Mouse (Mus musculus): ENCODE data around the gene Rnf123. TPM values are rescaled to one million over a fixed set of nuclear protein-coding genes. Genes with fewer than 3 reads are reported as not detected.

The Rnf123 gene
- polyA plus RNA-seq, 1 experiment, result 26.4 TPM

DNA sequence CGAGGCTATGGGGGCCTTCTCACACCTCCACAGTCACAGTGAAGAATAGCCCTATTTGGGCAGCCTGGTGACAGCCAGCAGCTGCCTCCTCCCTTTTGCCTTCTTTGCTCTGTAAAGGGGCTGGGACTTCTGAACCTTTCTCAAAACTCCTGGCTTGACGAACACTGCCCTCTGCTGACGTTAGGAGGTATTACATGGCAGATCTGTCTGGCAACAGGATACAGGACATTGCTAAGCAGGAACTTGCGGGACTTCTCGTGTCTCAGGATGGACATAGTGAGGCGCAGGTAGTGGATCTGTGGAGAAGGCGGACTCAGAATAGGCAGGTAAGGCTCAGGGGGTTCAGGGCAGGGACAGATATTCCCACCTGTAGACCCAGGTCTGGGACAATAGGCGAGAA, 15.2 kb downstream of the Rnf123 start:
- Histone ChIP-seq H3K4me3 (ENCODE audit: insufficient read depth, low read length) (no peak overlapping the region), H3K27ac (ENCODE audit: insufficient read depth, low read length) (no peak overlapping the region), H3K4me1 (ENCODE audit: control insufficient read depth, insufficient read depth, low read length) (no peaks in the 10 kb centered on the region)
- TF ChIP-seq CTCF (IDR thresholded peaks at IDR 0.05; ENCODE audit: borderline replicate concordance, insufficient read depth, low read length) (peak; percentile 44; the same call in 1 of the 2 replicates), POLR2A (IDR thresholded peaks at IDR 0.05; ENCODE audit: low read depth, low read length) (no peak)

DNA sequence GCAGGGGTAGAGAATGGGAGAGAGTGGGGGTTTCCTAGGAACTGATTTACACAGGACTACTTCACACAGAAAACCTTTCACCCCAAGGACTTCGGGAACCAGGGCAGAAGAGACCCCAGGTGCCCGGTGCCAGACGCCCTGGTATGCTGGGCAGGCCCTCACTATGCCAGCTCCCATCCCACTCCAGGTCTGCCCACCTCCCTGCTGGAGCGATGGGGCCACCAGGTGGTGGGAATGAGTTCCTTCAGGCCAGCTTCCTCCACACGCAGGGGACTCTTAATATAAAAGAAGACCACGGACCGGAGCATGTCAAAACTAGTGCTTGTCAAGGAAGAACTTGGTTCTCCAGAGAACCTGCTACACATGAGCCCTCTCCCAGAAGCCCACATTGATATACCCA, 15.9 kb downstream of the Rnf123 start:
- TF ChIP-seq CTCF (IDR thresholded peaks at IDR 0.05; ENCODE audit: borderline replicate concordance, insufficient read depth, low read length) (no peak), POLR2A (IDR thresholded peaks at IDR 0.05; ENCODE audit: low read depth, low read length) (no peak)
- Histone ChIP-seq H3K4me1 (ENCODE audit: control insufficient read depth, insufficient read depth, low read length) (no peaks in the 10 kb centered on the region), H3K4me3 (ENCODE audit: insufficient read depth, low read length) (no peak overlapping the region), H3K27ac (ENCODE audit: insufficient read depth, low read length) (no peak overlapping the region)

DNA sequence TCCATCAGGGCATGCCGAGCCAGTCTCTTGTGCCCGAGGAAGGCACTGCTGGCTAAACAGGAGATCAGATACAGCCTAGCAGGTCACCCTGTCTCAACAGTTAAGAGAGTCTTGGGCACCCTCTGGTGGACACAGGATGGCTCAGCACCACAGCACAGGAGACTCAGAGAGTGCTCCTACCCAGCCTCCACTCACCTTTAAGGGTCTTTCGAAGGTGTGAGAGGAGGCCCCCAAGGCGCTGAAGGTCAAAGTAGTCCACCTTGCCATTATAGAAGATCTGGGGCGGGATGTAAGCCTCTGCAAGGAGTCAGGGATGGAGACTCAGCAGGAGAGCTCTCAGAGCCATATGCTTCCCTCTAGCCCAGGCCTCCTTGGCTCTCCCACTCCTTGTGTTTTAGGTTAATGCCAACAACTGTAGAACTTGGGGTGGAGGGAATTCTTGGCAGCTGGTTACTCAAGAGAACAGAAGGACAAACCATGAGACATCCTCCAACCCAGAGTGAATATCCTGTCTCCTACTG, 17.6 kb downstream of the Rnf123 start:
- Histone ChIP-seq H3K4me1 (ENCODE audit: control insufficient read depth, insufficient read depth, low read length) (no peaks in the 10 kb centered on the region), H3K4me3 (ENCODE audit: insufficient read depth, low read length) (no peak overlapping the region), H3K27ac (ENCODE audit: insufficient read depth, low read length) (no peak overlapping the region)
- TF ChIP-seq POLR2A (IDR thresholded peaks at IDR 0.05; ENCODE audit: low read depth, low read length), result no peak
- peak; percentile 75; the same call in 1 of the 2 replicates for TF ChIP-seq CTCF (IDR thresholded peaks at IDR 0.05; ENCODE audit: borderline replicate concordance, insufficient read depth, low read length)

DNA sequence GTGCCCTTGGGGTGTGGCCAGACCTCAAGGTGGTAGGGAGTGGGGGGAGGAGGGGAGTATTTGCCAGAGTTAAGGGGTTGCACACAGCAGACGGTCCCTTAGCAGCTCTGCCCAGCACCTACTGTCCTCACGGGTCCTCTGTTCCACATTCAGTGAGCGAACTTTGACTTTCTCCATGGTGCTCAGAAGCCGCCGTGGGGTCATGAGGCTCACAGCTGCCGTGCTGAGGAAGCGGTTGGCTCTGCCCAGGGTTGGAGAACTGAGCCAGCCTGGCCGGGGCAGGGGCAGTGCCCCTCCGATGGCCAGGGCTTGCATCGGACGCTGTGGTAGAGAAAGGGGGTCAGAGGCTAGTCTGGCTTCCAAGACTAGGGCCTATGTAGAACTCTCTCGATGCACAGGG, 19.8 kb downstream of the Rnf123 start:
- H3K4me3 ChIP-seq (ENCODE audit: insufficient read depth, low read length), result no peak overlapping the region
- TF ChIP-seq CTCF (IDR thresholded peaks at IDR 0.05; ENCODE audit: borderline replicate concordance, insufficient read depth, low read length) (no peak), POLR2A (IDR thresholded peaks at IDR 0.05; ENCODE audit: low read depth, low read length) (no peak)
- H3K4me1 ChIP-seq (ENCODE audit: control insufficient read depth, insufficient read depth, low read length), result no peaks in the 10 kb centered on the region
- H3K27ac ChIP-seq (ENCODE audit: insufficient read depth, low read length), result no peak overlapping the region

DNA sequence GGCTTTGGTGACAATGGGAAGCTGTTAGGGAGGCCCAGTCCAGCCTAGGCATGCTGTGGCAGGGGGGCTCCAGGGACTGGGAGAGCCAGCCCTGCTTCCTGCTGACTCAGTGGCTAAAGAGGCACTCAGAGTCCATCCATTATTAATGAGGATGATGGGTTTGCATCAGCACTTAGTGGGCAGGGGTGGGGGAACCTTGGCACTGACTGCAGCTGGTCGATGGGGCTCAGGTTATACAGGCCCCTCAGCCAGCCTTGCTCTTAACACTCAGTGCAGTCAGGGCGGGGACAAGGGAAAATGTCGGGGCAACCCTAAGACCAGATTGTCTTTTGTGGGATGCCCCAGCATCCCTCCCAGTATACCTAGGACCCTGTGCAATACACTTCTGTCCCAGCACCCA, 21.0 kb downstream of the Rnf123 start:
- Histone ChIP-seq H3K4me3 (ENCODE audit: insufficient read depth, low read length) (no peak overlapping the region), H3K27ac (ENCODE audit: insufficient read depth, low read length) (no peak overlapping the region), H3K4me1 (ENCODE audit: control insufficient read depth, insufficient read depth, low read length) (no peaks in the 10 kb centered on the region)
- TF ChIP-seq POLR2A (IDR thresholded peaks at IDR 0.05; ENCODE audit: low read depth, low read length), result no peak
- no peak for TF ChIP-seq CTCF (IDR thresholded peaks at IDR 0.05; ENCODE audit: borderline replicate concordance, insufficient read depth, low read length)

DNA sequence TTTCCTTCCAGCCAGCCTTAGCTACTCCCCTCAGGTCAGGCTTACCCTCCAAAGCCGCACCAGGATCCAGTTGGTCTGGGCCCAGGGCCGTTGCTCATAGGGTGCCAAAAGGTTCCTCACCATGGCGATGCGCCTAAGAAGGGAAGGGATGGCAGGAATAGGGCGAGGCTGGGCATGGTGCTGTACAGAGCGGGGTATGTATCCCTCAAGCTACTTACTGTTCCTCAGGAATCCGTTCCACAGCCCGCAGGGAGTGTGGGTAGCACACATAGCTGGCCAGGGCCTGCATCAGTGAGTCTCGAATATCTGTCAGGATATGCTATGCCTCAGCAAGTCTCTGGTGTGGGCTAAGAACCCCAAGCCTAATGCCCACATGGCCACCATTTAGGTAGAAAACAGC, 24.9 kb downstream of the Rnf123 start:
- no peak overlapping the region for H3K27ac ChIP-seq (ENCODE audit: insufficient read depth, low read length)
- TF ChIP-seq CTCF (IDR thresholded peaks at IDR 0.05; ENCODE audit: borderline replicate concordance, insufficient read depth, low read length) (no peak), POLR2A (IDR thresholded peaks at IDR 0.05; ENCODE audit: low read depth, low read length) (no peak)
- no peaks in the 10 kb centered on the region for H3K4me1 ChIP-seq (ENCODE audit: control insufficient read depth, insufficient read depth, low read length)
- H3K4me3 ChIP-seq (ENCODE audit: insufficient read depth, low read length), result no peak overlapping the region

DNA sequence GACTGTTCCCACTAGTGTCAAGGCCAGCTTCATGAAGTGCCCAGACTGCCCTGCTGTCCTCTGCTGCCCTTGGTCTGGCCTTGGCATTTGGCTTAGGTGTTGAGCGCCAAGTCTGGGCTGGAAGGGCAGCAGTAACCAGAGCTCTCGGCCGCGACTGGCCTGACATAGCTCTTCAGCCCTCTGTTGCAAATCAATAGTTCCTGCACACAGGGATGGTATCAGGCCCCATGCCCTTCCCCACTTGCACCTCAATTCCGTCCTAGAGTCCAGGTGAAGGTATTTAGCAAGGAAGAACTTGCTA, 25.9 kb downstream of the Rnf123 start:
- TF ChIP-seq CTCF (IDR thresholded peaks at IDR 0.05; ENCODE audit: borderline replicate concordance, insufficient read depth, low read length), result no peak
- no peak for TF ChIP-seq POLR2A (IDR thresholded peaks at IDR 0.05; ENCODE audit: low read depth, low read length)
- Histone ChIP-seq H3K27ac (ENCODE audit: insufficient read depth, low read length) (no peak overlapping the region), H3K4me3 (ENCODE audit: insufficient read depth, low read length) (no peak overlapping the region), H3K4me1 (ENCODE audit: control insufficient read depth, insufficient read depth, low read length) (no peaks in the 10 kb centered on the region)

DNA sequence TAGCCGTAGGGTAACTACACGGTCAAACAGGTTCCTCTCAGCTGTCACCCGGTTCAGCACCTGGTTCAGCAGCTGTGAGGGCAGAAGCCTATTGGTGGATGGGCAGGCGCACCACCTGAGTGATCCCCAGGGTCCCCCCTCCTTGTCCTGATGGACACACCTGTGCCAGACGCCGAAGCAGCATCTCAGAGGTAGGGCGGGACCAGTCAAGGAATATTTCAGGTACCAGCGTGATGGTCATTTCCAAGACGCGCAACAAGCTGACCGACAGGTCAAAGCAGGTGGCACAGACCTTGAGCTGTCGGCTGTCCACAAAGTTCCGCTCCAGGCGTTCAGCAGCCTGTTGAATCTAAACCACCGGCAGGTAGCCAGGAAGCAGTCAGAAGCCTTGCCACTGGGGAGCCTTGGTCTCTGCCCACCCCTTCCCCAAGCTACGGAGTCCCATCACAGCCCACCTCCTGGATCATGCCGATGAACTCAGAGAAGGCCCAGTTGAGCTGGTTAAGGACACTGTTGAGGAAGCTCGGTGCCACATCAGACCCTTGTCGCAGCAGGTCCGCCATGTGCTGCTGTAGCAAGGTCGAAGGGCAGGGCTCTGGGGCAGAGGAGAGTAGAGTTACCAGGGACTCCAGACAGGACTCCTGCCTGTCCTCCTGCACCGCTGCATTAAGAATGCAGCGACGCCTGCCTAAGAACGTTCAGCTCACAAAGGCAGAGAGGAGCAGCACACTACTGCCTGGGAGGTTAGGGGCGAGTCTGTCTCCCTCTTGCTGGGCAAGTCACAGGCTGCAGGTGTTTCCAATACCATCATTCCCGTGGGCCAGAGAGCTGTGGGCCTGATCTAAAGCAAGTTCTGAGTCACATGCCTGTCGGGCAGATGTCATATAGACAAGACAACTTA, 26.5 kb downstream of the Rnf123 start:
- Histone ChIP-seq H3K4me3 (ENCODE audit: insufficient read depth, low read length) (no peak overlapping the region), H3K27ac (ENCODE audit: insufficient read depth, low read length) (no peak overlapping the region), H3K4me1 (ENCODE audit: control insufficient read depth, insufficient read depth, low read length) (no peaks in the 10 kb centered on the region)
- TF ChIP-seq CTCF (IDR thresholded peaks at IDR 0.05; ENCODE audit: borderline replicate concordance, insufficient read depth, low read length) (no peak), POLR2A (IDR thresholded peaks at IDR 0.05; ENCODE audit: low read depth, low read length) (no peak)

DNA sequence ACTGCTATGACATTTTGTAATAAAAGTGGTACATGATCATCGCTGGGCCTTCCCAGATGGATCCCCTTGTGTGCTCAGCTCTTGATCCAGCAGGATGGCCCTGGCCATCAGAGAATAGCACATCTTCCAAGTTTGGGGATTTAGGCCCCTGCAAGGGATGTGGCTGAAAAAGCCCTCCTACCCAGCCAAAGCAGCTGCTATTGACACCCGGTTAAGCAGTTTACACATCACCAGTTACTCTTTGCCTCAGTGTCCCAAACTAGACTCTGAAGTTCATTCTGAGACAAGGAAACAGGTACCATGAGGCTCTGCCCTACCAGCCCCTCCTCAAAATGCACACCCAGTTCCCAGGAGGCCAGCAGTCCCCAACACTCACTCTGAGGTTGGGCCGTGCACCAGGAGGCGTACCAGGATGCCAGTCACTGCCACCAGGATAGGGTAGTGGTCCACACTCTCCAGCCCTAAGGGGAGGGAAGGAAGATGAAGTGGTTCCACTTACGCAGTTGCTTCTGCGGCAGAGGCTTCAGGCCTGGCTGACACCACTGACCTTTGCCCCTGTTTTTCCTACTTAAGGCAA, 27.4 kb downstream of the Rnf123 start:
- Histone ChIP-seq H3K4me3 (ENCODE audit: insufficient read depth, low read length) (no peak overlapping the region), H3K27ac (ENCODE audit: insufficient read depth, low read length) (no peak overlapping the region), H3K4me1 (ENCODE audit: control insufficient read depth, insufficient read depth, low read length) (no peaks in the 10 kb centered on the region)
- TF ChIP-seq CTCF (IDR thresholded peaks at IDR 0.05; ENCODE audit: borderline replicate concordance, insufficient read depth, low read length) (no peak), POLR2A (IDR thresholded peaks at IDR 0.05; ENCODE audit: low read depth, low read length) (0 out of 2 replicates have a peak, but pooled peaks have one; percentile 11)

DNA sequence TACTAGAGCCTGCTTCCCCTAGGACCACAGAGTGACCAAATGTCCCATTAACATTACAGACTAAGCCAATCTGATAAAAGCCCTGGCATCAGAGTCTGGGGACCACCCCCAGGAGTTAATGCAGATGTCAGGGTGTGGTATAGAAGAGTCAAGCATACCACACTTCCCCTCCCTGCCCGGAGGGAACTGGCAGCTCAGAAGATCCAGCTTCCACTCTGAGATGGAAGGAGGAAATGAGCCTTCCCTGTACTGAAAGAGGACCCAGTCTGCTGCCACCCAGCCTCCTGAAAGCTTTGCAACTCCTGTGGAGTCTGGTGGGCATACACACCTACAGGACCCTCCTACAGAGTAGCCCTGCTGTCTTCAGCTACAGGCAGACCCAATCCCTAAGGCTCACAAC, 28.1 kb downstream of the Rnf123 start:
- Histone ChIP-seq H3K4me3 (ENCODE audit: insufficient read depth, low read length) (no peak overlapping the region), H3K4me1 (ENCODE audit: control insufficient read depth, insufficient read depth, low read length) (no peaks in the 10 kb centered on the region), H3K27ac (ENCODE audit: insufficient read depth, low read length) (no peak overlapping the region)
- no peak for TF ChIP-seq POLR2A (IDR thresholded peaks at IDR 0.05; ENCODE audit: low read depth, low read length)
- no peak for TF ChIP-seq CTCF (IDR thresholded peaks at IDR 0.05; ENCODE audit: borderline replicate concordance, insufficient read depth, low read length)

Measured in embryonic fibroblast, embryonic 13.5 days (primary cell).